Mouse (Mus musculus) lung, embryonic 16.5 days (tissue): ENCODE data around the gene Pih1d1. TPM values are rescaled to one million over a fixed set of nuclear protein-coding genes. Genes with fewer than 3 reads are reported as not detected.

ENCODE experiments used
- ATAC-seq: fragments of 200-750 bp; cut with Nextera tagmentation; 2 replicates; pipeline ENCODE4 v1.8.0; 2017; ENCODE audit warnings: low read depth, mild to moderate bottlenecking, moderate library complexity
- H3K27ac ChIP-seq: fragments of 300-500 bp; sonication (generic); 2 replicates; pipeline ENCODE4 v1.5.1; 2014; ENCODE audit warnings: mild to moderate bottlenecking, control low read depth, low read length
- H3K27me3 ChIP-seq: fragments of 300-500 bp; sonication (generic); 2 replicates; pipeline ENCODE4 v1.6.1; 2014; ENCODE audit warnings: low read depth, low read length, mixed read lengths; ENCODE audit not compliant: control insufficient read depth, insufficient read depth
- H3K36me3 ChIP-seq: fragments of 300-500 bp; sonication (generic); 2 replicates; pipeline ENCODE4 v1.6.1; 2014; ENCODE audit warnings: low read length; ENCODE audit not compliant: control insufficient read depth, insufficient read depth
- H3K4me1 ChIP-seq: fragments of 300-500 bp; sonication (generic); replicated peaks from 2 replicates; pipeline ENCODE4 v1.6.1; 2014; ENCODE audit warnings: low read length, mixed read lengths; ENCODE audit not compliant: control insufficient read depth, insufficient read depth
- H3K4me2 ChIP-seq: fragments of 300-500 bp; sonication (generic); 2 replicates; pipeline ENCODE4 v1.6.1; 2014; ENCODE audit warnings: low read depth, low read length, control low read depth
- H3K4me3 ChIP-seq: fragments of 300-500 bp; sonication (generic); 2 replicates; pipeline ENCODE4 v1.5.1; 2014; ENCODE audit warnings: mild to moderate bottlenecking, low read length, control low read depth
- H3K9ac ChIP-seq: fragments of 300-500 bp; sonication (generic); 2 replicates; pipeline ENCODE4 v1.6.1; 2014; ENCODE audit warnings: low read length, control low read depth
- H3K9me3 ChIP-seq: fragments of 300-500 bp; sonication (generic); 2 replicates; pipeline ENCODE4 v1.6.1; 2016; ENCODE audit warnings: low read length; ENCODE audit not compliant: control insufficient read depth
- WGBS: fragments of 180-500 bp; shearing (Covaris S2); extraction: QIAGEN DNeasy Blood & Tissue Kit; methylation state at CpG from one replicate; pipeline ENCODE4 v1.1.7; 2014; 5-methylcytosine and 5-hydroxymethylcytosine counted together
- polyA plus RNA-seq: library from polyadenylated mRNA; unstranded; fragments of >200 nt; fragmentation: Nextera tagmentation; extraction: Ambion mirVana; gene quantifications from 2 replicates; pipeline ENCODE4 v1.2.1, GENCODE M21; 2015

Pih1d1 gene
- polyA plus RNA-seq, 1 experiment from 2014 or later = 100 TPM

DNA sequence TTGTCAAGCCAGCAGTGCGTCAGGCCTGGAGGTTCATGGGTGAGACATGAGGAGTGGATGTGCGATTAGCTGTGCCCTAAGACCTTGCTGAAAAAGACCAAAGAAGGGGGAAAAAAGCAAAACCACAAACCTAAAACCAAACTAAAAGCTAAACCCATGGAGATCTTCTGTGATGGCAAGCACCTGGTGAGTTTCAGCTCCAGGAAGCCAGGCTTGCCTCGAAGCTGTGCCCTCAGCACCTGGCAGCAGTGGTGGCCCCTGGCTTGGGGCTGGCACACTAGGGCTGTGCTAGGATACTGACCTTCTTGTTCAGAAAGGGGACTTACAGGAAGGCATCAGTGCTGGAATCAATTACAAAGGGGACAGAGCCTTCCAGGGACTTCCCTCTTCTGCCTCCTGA lies 12.8 kb upstream of the Pih1d1 start:
- Histone ChIP-seq H3K4me1 (no peaks in the 10 kb centered on the region), H3K27me3 (no peaks in the 10 kb centered on the region), H3K27ac (no peak overlapping the region), H3K4me2 (no peak overlapping the region), H3K9ac (no peak overlapping the region), H3K9me3 (no peaks in the 10 kb centered on the region), H3K4me3 (no peak overlapping the region), H3K36me3 (peaks cover 5% of the 10 kb centered on the region; the same call in 1 of the 2 replicates)
- no peak for ATAC-seq
- 86% methylated on average over 3 of the region's 3 CpGs for whole genome bisulfite sequencing

DNA sequence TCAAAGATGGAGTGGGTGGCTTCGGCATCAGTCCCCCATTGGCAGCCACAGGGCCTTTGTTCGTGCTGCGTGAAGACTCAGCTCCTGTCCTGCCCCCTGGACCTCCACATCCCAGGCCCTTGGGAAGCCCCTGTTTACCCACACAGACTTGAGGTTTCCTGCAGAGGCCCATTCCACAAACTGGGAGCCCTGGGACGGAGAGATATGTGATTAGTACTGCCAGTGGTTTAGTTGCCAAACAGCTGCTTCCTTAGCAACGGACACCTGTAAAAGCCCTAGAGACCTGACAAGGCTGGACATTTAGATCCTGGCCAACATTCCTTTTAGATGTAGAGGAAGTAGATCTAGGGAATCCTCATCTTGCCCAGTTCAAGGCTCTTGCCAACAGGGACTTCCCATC lies 12.2 kb upstream of the Pih1d1 start:
- 85% methylated on average over 5 of the region's 5 CpGs for WGBS
- no peak for ATAC-seq
- Histone ChIP-seq H3K9ac (no peak overlapping the region), H3K4me1 (no peaks in the 10 kb centered on the region), H3K27me3 (no peaks in the 10 kb centered on the region), H3K36me3 (peaks cover 5% of the 10 kb centered on the region; the same call in 1 of the 2 replicates), H3K27ac (no peak overlapping the region), H3K4me3 (no peak overlapping the region), H3K4me2 (no peak overlapping the region), H3K9me3 (no peaks in the 10 kb centered on the region)

DNA sequence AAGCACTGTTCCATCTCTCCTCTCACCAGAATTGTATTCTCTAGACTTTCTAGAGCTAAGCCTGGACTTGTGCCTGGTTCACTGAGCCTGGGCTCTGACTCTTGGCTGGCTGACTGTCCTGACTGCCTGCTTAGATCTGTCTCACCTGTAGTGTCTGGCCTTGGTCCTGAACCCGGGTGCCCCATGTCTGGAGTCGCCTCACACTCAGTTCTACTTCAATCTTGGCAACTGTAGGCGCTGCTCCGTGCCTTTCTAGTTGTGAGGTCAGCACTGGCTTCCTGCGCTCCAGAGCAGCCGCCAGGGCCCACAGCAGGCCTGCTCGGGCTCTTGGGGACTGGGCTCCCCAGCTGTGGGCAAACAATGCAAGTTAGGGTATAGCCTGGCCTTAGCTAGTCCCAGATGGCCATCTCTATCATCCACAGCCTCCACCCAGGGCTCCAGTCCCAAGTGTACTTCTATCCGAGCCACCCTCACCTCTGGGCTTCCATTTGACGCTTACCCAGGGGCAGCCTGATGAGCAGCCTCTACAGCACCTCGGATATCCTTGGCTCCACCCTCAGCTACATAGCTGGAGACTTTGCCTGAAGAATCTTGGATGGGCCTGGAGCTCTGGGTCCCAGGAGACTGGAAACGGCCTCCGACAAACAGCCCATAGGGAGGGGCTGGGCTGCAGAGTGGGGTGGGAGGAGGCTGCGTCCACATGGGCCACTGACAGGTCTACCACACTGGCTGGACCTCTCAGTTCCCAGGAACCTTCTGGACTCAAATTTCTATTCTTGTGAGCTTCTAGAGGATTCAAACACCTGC lies 9.5 kb upstream of the Pih1d1 start:
- no peaks in the 10 kb centered on the region for H3K27me3 ChIP-seq
- peaks cover 5% of the 10 kb centered on the region; the same call in 1 of the 2 replicates for H3K36me3 ChIP-seq
- no peaks in the 10 kb centered on the region for H3K9me3 ChIP-seq
- ATAC-seq = no peak
- no peak overlapping the region for H3K4me2 ChIP-seq
- H3K4me1 ChIP-seq = no peaks in the 10 kb centered on the region; the same call in 1 of the 2 replicates
- H3K4me3 ChIP-seq = no peak overlapping the region
- 83% methylated on average over 13 of the region's 13 CpGs for WGBS
- no peak overlapping the region for H3K9ac ChIP-seq
- no peak overlapping the region for H3K27ac ChIP-seq

DNA sequence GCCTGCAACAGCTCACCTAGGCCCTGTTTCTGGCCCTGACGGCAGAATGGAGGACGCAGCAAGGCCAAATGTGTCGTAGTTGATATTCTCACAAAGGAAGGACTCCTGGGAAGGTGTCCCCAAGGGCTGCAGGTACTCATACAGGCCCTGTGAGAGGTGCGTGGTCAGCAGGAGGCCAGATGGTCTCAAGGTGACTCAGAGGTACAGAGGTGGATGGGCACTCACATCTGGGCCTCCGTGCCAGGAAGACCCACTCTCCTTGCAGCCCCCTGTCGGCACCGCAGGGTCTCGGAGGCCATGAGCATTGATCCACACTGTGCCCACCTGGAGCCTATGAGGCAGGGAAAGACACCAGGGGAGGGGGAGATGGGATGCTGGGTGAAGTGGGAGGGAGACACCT lies 8.6 kb upstream of the Pih1d1 start:
- ATAC-seq = no peak

DNA sequence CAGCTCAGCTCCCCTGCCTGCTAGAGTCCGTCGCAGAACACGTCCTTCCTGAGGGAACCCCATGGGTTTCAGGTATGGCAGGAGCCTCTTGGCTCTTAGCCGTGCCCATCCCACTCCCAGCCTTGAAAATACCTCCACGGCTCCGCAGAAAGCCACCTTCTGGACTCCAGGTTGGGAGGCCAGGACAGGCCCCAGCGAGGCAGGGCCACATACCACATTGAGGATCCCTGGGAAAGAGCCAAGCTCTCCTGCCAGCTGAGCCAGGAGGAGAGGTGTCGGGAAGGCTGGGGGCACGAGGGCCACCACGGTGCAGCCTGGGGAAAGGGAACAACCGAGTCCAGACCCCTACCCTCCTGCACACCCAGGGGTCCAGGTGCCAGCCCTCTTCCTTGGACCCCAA lies 6.8 kb upstream of the Pih1d1 start:
- H3K27me3 ChIP-seq = no peaks in the 10 kb centered on the region
- no peak overlapping the region for H3K4me3 ChIP-seq
- H3K9me3 ChIP-seq = no peaks in the 10 kb centered on the region
- peaks cover 13% of the 10 kb centered on the region for H3K4me1 ChIP-seq
- no peak overlapping the region for H3K9ac ChIP-seq
- H3K4me2 ChIP-seq = no peak overlapping the region
- ATAC-seq = no peak
- 87% methylated on average over 11 of the region's 11 CpGs for WGBS
- peaks cover 5% of the 10 kb centered on the region; the same call in 1 of the 2 replicates for H3K36me3 ChIP-seq
- no peak overlapping the region for H3K27ac ChIP-seq

More for the DNA sequence above, 8.6 kb upstream of the Pih1d1 start:
- no peak overlapping the region for H3K27ac ChIP-seq
- H3K4me2 ChIP-seq = no peak overlapping the region
- no peaks in the 10 kb centered on the region for H3K9me3 ChIP-seq
- H3K4me1 ChIP-seq = peaks cover 4% of the 10 kb centered on the region
- WGBS = 93% methylated on average over 8 of the region's 8 CpGs
- peaks cover 5% of the 10 kb centered on the region; the same call in 1 of the 2 replicates for H3K36me3 ChIP-seq
- no peak overlapping the region for H3K9ac ChIP-seq
- no peaks in the 10 kb centered on the region for H3K27me3 ChIP-seq
- no peak overlapping the region for H3K4me3 ChIP-seq

DNA sequence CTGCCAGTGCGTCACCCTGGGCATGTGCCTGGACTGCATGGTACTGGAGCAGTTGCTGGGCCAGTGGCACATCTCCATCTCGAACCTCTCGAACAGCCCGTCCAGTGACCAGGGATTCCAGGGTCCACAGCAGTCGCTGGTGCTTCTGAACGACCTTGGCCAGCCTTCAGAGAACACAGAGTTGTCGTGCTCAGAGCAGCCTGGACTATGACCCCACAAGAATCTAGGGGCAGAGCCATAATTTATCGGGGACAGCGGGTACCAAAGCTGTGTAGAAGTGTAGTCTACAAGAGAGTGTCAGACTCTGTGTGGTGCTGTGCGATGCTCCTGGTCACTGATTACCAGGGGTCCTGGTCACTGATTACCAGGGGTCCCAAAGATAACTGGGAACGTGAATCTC lies 6.2 kb upstream of the Pih1d1 start:
- no peaks in the 10 kb centered on the region for H3K9me3 ChIP-seq
- WGBS = 80% methylated on average over 11 of the region's 11 CpGs
- H3K27ac ChIP-seq = no peak overlapping the region
- ATAC-seq = no peak
- no peak overlapping the region for H3K9ac ChIP-seq
- no peak overlapping the region for H3K4me3 ChIP-seq
- H3K36me3 ChIP-seq = 0 out of 2 replicates have a peak, but pooled peaks cover 2% of the 10 kb centered on the region
- no peak overlapping the region for H3K4me2 ChIP-seq
- H3K27me3 ChIP-seq = no peaks in the 10 kb centered on the region
- peaks cover 13% of the 10 kb centered on the region for H3K4me1 ChIP-seq

DNA sequence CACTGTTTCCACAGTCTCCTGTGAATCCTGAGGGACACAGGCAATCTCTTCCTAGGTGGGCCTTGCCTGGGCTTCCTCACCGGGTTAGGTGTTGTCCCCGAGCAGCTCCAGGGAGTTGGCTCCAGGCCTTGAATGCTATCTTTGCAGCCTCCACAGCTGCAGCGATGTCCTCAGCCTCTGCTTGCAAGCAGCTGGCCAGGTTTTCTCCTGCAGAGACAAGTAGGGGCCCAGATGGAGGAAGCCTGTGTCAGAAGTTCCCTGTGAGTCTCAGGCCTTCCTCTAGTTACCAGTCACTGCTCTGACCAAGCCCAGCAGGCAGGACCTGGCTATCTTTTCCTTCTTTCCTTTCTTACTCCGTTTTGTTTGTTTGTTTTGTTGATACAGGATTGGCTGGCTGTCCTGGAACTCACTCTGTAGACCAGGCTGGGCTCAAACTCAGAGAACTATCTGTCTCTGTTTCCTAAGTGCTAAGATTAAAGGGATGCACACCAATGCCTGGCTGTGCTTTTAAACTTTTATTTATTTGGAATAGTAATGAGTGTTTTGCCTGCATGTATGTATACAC lies 5.5 kb upstream of the Pih1d1 start:
- H3K27ac ChIP-seq = 0 out of 2 replicates have a peak overlapping the region, but pooled peaks have one; percentile 19
- H3K9me3 ChIP-seq = no peaks in the 10 kb centered on the region
- WGBS = 39% methylated on average over 4 of the region's 4 CpGs

DNA sequence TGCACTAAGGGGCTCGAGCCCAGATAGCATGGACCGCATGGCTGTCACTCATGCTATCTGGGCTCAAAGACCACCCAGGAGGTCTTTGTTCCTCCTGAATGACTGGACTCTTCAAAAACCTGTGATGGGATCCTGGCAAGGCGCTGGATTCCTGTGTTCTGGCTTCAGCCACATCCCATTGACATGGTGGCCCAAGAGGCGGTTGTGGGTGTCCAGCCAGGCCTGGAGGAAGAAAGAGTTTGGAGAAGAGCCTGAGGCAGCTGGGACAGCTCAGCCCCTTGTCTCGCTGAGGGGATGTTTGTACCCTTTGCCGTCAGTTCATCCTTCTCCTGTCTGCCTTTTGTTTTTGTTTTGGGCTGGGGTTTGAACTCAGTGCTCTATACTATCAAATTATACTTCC lies 4.6 kb upstream of the Pih1d1 start:
- peaks cover 18% of the 10 kb centered on the region for H3K4me1 ChIP-seq
- no peaks in the 10 kb centered on the region for H3K27me3 ChIP-seq
- H3K9ac ChIP-seq = no peak overlapping the region
- WGBS = 45% methylated on average over 6 of the region's 6 CpGs
- ATAC-seq = peak; percentile 22
- 0 out of 2 replicates have a peak, but pooled peaks cover 2% of the 10 kb centered on the region for H3K36me3 ChIP-seq
- H3K4me3 ChIP-seq = no peak overlapping the region
- no peak overlapping the region for H3K4me2 ChIP-seq
- H3K9me3 ChIP-seq = no peaks in the 10 kb centered on the region
- peak overlapping the region; percentile 17; the same call in 1 of the 2 replicates for H3K27ac ChIP-seq

More for the DNA sequence above, 5.5 kb upstream of the Pih1d1 start:
- Histone ChIP-seq H3K4me3 (no peak overlapping the region), H3K9ac (peak overlapping the region; percentile 17; the same call in 1 of the 2 replicates), H3K4me1 (peaks cover 18% of the 10 kb centered on the region), H3K4me2 (no peak overlapping the region), H3K36me3 (0 out of 2 replicates have a peak, but pooled peaks cover 2% of the 10 kb centered on the region), H3K27me3 (no peaks in the 10 kb centered on the region)
- no peak for ATAC-seq

DNA sequence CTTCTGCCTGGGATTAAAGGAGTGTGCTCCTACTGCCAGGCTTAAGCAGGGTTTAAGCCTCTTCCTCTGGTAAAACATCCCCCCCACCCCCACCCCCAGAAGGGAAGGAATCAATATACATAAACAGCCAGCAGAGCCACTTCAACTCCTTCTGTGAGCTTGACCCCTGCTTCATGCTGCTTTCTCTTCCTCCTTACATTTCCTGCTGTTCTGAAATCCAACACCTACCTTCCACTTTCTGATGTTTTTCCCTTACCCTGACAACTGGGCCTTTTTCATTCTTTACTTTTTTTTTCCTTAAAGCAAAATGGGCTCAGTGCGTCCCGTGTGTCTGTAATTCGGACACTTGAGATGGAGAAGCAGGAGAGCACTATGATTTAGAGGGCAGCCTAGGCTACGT lies 3.8 kb upstream of the Pih1d1 start:
- peaks cover 25% of the 10 kb centered on the region for H3K4me1 ChIP-seq
- no peak for ATAC-seq
- WGBS = 48% methylated on average over 4 of the region's 4 CpGs
- H3K4me2 ChIP-seq = no peak overlapping the region
- no peak overlapping the region for H3K9ac ChIP-seq
- 0 out of 2 replicates have a peak, but pooled peaks cover 2% of the 10 kb centered on the region for H3K36me3 ChIP-seq
- H3K4me3 ChIP-seq = no peak overlapping the region
- no peaks in the 10 kb centered on the region for H3K27me3 ChIP-seq
- H3K9me3 ChIP-seq = no peaks in the 10 kb centered on the region
- peak overlapping the region; percentile 77 for H3K27ac ChIP-seq
